Mouse (Mus musculus) CH12.LX (cell line): Measurements from ENCODE around the gene Trmt10c. TPM values are rescaled to one million over a fixed set of nuclear protein-coding genes. Genes with fewer than 3 reads are reported as not detected.

ENCODE experiments used
- DNase-seq: peaks from one replicate; pipeline ENCODE4 v3.0.0-alpha.2; 2013; ENCODE audit errors: extremely low read depth
- H3K27ac ChIP-seq: 2 replicates; pipeline ENCODE4 v1.5.1; 2012; ENCODE audit warnings: low read depth, mild to moderate bottlenecking, control low read depth, moderate library complexity; ENCODE audit not compliant: insufficient read depth
- H3K27me3 ChIP-seq: replicated peaks from 2 replicates; pipeline ENCODE3; 2012; ENCODE audit warnings: inconsistent platforms
- H3K36me3 ChIP-seq, 2 experiments: replicated peaks in 1 of 2; 2 replicates each; pipeline versions ENCODE3 to v1.6.1; 2012; ENCODE audit warnings: inconsistent platforms in 1 of 2, low read length in 1 of 2, mild to moderate bottlenecking in 1 of 2, mixed read lengths in 1 of 2, moderate library complexity in 1 of 2; ENCODE audit not compliant: control insufficient read depth in 1 of 2, insufficient read depth in 1 of 2
- H3K4me1 ChIP-seq, 2 experiments: 2 replicates each; pipeline ENCODE4 v1.6.1; 2012; ENCODE audit warnings: inconsistent platforms in 1 of 2, moderate library complexity in 1 of 2; ENCODE audit not compliant: insufficient read depth in 2 of 2, control insufficient read depth in 1 of 2
- H3K4me2 ChIP-seq: 2 replicates; pipeline ENCODE4 v1.6.1; 2012; ENCODE audit warnings: low read depth, mild to moderate bottlenecking, control low read depth; ENCODE audit not compliant: poor library complexity, insufficient read depth, severe bottlenecking
- H3K4me3 ChIP-seq, 3 experiments: fragments of 150-350 bp in 1 of 3; sonication (generic) in 1 of 3; replicated peaks in 1 of 3; 2 replicates each; pipeline versions ENCODE3 to v1.5.1; 2011 to 2012; ENCODE audit warnings: low read depth in 2 of 3, low read length in 2 of 3, mild to moderate bottlenecking in 2 of 3, moderate library complexity in 2 of 3, control low read depth in 1 of 3, improper control_type of control experiment in 1 of 3, inconsistent platforms in 1 of 3, mixed read lengths in 1 of 3; ENCODE audit not compliant: poor library complexity in 1 of 3
- H3K79me2 ChIP-seq: replicated peaks from 2 replicates; pipeline ENCODE4 v1.6.1; 2012; ENCODE audit warnings: mild to moderate bottlenecking, moderate library complexity; ENCODE audit not compliant: control insufficient read depth, poor library complexity, insufficient read depth, severe bottlenecking; ENCODE audit errors: extremely low read depth
- H3K9ac ChIP-seq: 2 replicates; pipeline ENCODE4 v1.6.1; 2012; ENCODE audit warnings: low read depth, mild to moderate bottlenecking, control low read depth, moderate library complexity; ENCODE audit not compliant: insufficient read depth
- H3K9me3 ChIP-seq: replicated peaks from 2 replicates; pipeline ENCODE3; 2012; ENCODE audit warnings: low read length, inconsistent platforms, mixed read lengths
- BHLHE40 ChIP-seq: IDR thresholded peaks from 2 replicates; pipeline ENCODE4 v1.6.1; 2011; ENCODE audit warnings: mild to moderate bottlenecking, low read depth, low read length, improper control_type of control experiment
- CTCF ChIP-seq, 2 experiments: IDR thresholded peaks in 1 of 2; conservative IDR thresholded peaks in 1 of 2; 2 replicates each; pipeline ENCODE4 v1.5.1; 2011 to 2012; ENCODE audit warnings: low read depth in 2 of 2, low read length in 2 of 2, improper control_type of control experiment in 1 of 2, inconsistent platforms in 1 of 2, mild to moderate bottlenecking in 1 of 2, moderate library complexity in 1 of 2
- ELF1 ChIP-seq: IDR thresholded peaks from 2 replicates; pipeline ENCODE4 v1.6.1; 2014; ENCODE audit warnings: low read depth, mild to moderate bottlenecking, inconsistent platforms, low read length, improper control_type of control experiment
- HCFC1 ChIP-seq: IDR thresholded peaks from 2 replicates; pipeline ENCODE4 v1.6.1; 2012; ENCODE audit warnings: low read depth, mild to moderate bottlenecking, inconsistent platforms, low read length, improper control_type of control experiment
- JUN ChIP-seq: IDR thresholded peaks from 2 replicates; pipeline ENCODE4 v1.6.1; 2011; ENCODE audit warnings: low read depth, mild to moderate bottlenecking, low read length, improper control_type of control experiment, moderate library complexity; ENCODE audit not compliant: insufficient read depth
- KAT2A ChIP-seq: IDR thresholded peaks from 2 replicates; pipeline ENCODE4 v1.6.1; 2012; ENCODE audit warnings: low read length, improper control_type of control experiment, inconsistent platforms; ENCODE audit not compliant: insufficient replicate concordance
- MAFK ChIP-seq: IDR thresholded peaks from 2 replicates; pipeline ENCODE4 v1.6.1; 2011; ENCODE audit warnings: low read length, improper control_type of control experiment; ENCODE audit not compliant: insufficient replicate concordance
- MXI1 ChIP-seq: IDR thresholded peaks from 2 replicates; pipeline ENCODE4 v1.6.1; 2011; ENCODE audit warnings: mild to moderate bottlenecking, low read depth, low read length, improper control_type of control experiment
- MYC ChIP-seq: IDR thresholded peaks from 2 replicates; pipeline ENCODE4 v1.6.1; 2011; ENCODE audit warnings: low read depth, mild to moderate bottlenecking, improper control_type of control experiment, low read length
- NELFE ChIP-seq: IDR thresholded peaks from 2 replicates; pipeline ENCODE4 v1.6.1; 2011; ENCODE audit warnings: low read depth, low read length, improper control_type of control experiment
- POLR2AphosphoS2 ChIP-seq: IDR thresholded peaks from 2 replicates; pipeline ENCODE4 v1.6.1; 2011; ENCODE audit warnings: low read depth, low read length, improper control_type of control experiment
- RCOR1 ChIP-seq: conservative IDR thresholded peaks from 2 replicates; pipeline ENCODE4 v1.6.1; 2012; ENCODE audit warnings: low read depth, mild to moderate bottlenecking, inconsistent platforms, low read length, improper control_type of control experiment
- SIN3A ChIP-seq: IDR thresholded peaks from 2 replicates; pipeline ENCODE4 v1.6.1; 2012; ENCODE audit warnings: low read length, improper control_type of control experiment, inconsistent platforms
- TCF12 ChIP-seq: IDR thresholded peaks from 2 replicates; pipeline ENCODE4 v1.6.1; 2014; ENCODE audit warnings: low read depth, mild to moderate bottlenecking, inconsistent platforms, low read length, improper control_type of control experiment
- USF2 ChIP-seq: conservative IDR thresholded peaks from 2 replicates; pipeline ENCODE4 v1.6.1; 2011; ENCODE audit warnings: low read depth, low read length, improper control_type of control experiment
- ZKSCAN1 ChIP-seq: IDR thresholded peaks from 2 replicates; pipeline ENCODE4 v1.6.1; 2012; ENCODE audit warnings: low read depth, inconsistent platforms, low read length, improper control_type of control experiment, borderline replicate concordance
- ZMIZ1 ChIP-seq: IDR thresholded peaks from 2 replicates; pipeline ENCODE4 v1.6.1; 2012; ENCODE audit warnings: low read depth, mild to moderate bottlenecking, inconsistent platforms, low read length, improper control_type of control experiment
- ZNF384 ChIP-seq: IDR thresholded peaks from 2 replicates; pipeline ENCODE4 v1.6.1; 2012; ENCODE audit warnings: low read depth, low read length, improper control_type of control experiment, inconsistent platforms
- dilution Hi-C: fragments of 300-500 bp; cut with MboI; formaldehyde crosslinking; loops from 2 replicates; pipeline ENCODE4 v1.14.3; 2020; ENCODE audit warnings: low sequenced_read_pairs; ENCODE audit not compliant: extremely low pct_unique_long_range_greater_than_20kb, extremely low pct_ligation_motif_present
- in situ Hi-C: fragments of 300-500 bp; cut with MboI; formaldehyde crosslinking; loops from 3 replicates; pipeline ENCODE4 v1.14.3; 2019; ENCODE audit warnings: low sequenced_read_pairs, low pct_ligation_motif_present, low pct_unique_long_range_greater_than_20kb, mixed read lengths
- polyA plus RNA-seq: library from polyadenylated mRNA; unstranded; fragments of >175 nt; gene quantifications from 2 replicates; pipeline ENCODE4 v1.2.1, GENCODE M21; 2012; ENCODE audit warnings: low read depth; ENCODE audit not compliant: insufficient read length
- total RNA-seq, 2 experiments: library from RNA; depleted of rRNA; stranded (reverse); fragments of 300-350 nt in 1 of 2; fragments of >200 nt in 1 of 2; gene quantifications; 2 replicates each; pipeline ENCODE4 v1.2.3; 2012 to 2014

Trmt10c gene
- total and polyA plus RNA-seq, 3 experiments, result 23.4 to 63.5 (median 26.6) TPM

DNA sequence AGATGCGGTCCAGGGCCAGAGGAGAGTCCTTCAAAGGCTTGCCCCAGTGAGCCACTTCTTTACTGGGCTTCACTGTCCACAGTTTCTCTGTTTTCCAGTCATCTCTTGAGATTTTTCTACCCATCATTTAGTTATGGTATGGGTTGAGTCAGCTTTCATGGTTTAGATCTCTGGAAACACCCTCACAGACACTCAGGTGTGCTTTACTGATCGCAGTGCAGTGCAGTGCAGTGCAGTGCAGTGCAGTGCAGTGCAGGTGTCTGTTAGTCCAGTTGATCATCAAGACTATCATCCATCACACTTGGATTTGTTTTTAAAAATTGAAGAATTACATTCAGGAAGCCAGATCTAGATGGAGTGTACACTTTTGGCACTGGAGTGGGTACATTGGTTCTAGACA lies 48.7 kb upstream of the Trmt10c start:
- TF ChIP-seq ZMIZ1, result no peak
- TF ChIP-seq NELFE, result no peak
- no peak for TF ChIP-seq KAT2A
- TF ChIP-seq JUN, result no peak
- TF ChIP-seq ZNF384, result no peak
- no peak for TF ChIP-seq BHLHE40
- TF ChIP-seq ZKSCAN1, result no peak
- no peak for TF ChIP-seq ELF1
- TF ChIP-seq SIN3A, result no peak
- TF ChIP-seq HCFC1, result no peak
- no peak for TF ChIP-seq MXI1
- TF ChIP-seq RCOR1, result no peak
- TF ChIP-seq CTCF (conservative IDR thresholded peaks at IDR 0.05 in 1 of 2, IDR thresholded peaks at IDR 0.05 in 1 of 2; ENCODE audit: low read depth in 2 of 2, low read length in 2 of 2), result no peak
- TF ChIP-seq POLR2AphosphoS2, result no peak
- TF ChIP-seq MAFK, result no peak
- H3K4me1 ChIP-seq, result peaks cover 0 to 23% of the 10 kb centered on the region in 2 experiments; a peak in 2 of 4 replicates
- dilution Hi-C loops (no loop called here), in situ Hi-C loops (no loop called here)
- H3K9ac ChIP-seq, result no peak overlapping the region
- H3K4me2 ChIP-seq, result no peak overlapping the region
- no peaks in the 10 kb centered on the region for H3K9me3 ChIP-seq
- H3K36me3 ChIP-seq, result peaks cover 7 to 28% of the 10 kb centered on the region in 2 experiments
- DNase-seq, result no peak
- 0 out of 2 replicates have a peak, but pooled peaks cover 2% of the 10 kb centered on the region for H3K79me2 ChIP-seq
- H3K4me3 ChIP-seq, result no peak overlapping the region
- H3K27me3 ChIP-seq, result no peaks in the 10 kb centered on the region
- no peak overlapping the region for H3K27ac ChIP-seq

DNA sequence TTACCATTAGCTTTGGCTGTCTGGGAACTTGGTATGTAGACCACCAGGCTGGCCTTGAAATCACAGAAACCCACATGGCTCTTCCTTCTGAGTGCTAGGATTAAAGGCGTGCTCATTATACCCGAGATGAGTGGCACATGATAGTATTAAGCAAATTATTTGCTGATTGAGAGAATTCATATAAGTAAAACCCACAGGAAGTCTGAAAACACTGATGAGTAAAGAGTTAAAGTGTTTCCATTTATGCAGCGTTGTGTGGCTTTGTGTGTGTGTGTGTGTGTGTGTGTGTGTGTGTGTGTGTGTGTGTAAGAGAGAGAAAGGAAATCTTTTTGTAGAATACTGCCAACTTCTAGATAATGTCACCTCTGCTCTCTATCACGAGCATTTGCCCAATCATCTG lies 44.1 kb upstream of the Trmt10c start:
- DNase-seq, result no peak
- peaks cover 7 to 36% of the 10 kb centered on the region in 2 experiments for H3K36me3 ChIP-seq
- H3K4me2 ChIP-seq, result no peak overlapping the region
- no peak overlapping the region for H3K9ac ChIP-seq
- peaks cover under 1% of the 10 kb centered on the region for H3K79me2 ChIP-seq
- H3K4me1 ChIP-seq, result peaks cover 0 to 13% of the 10 kb centered on the region in 2 experiments; a peak in 2 of 4 replicates
- H3K9me3 ChIP-seq, result no peaks in the 10 kb centered on the region
- no peak overlapping the region for H3K4me3 ChIP-seq
- dilution Hi-C loops (no loop called here), in situ Hi-C loops (no loop called here)
- no peak for TF ChIP-seq NELFE
- TF ChIP-seq TCF12, result no peak
- no peak for TF ChIP-seq JUN
- TF ChIP-seq MYC, result no peak
- no peak for TF ChIP-seq RCOR1
- TF ChIP-seq USF2, result no peak
- H3K27me3 ChIP-seq, result no peaks in the 10 kb centered on the region
- no peak overlapping the region for H3K27ac ChIP-seq
